Mouse (Mus musculus) C2C12 (cell line): ENCODE data around the gene Eno2.

Source experiments
- CTCF ChIP-seq: IDR thresholded peaks from one replicate; pipeline ENCODE4 v1.5.1; 2011; ENCODE audit not compliant: control insufficient read depth, insufficient read depth, insufficient read length
- MAX ChIP-seq: IDR thresholded peaks from one replicate; pipeline ENCODE4 v1.6.1; 2011; ENCODE audit warnings: mild to moderate bottlenecking, control low read depth
- MYOG ChIP-seq: IDR thresholded peaks from one replicate; pipeline ENCODE4 v1.6.1; 2011; ENCODE audit not compliant: control insufficient read depth, insufficient read length; ENCODE audit errors: extremely low read depth
- USF1 ChIP-seq: IDR thresholded peaks from one replicate; pipeline ENCODE4 v1.6.1; 2011; ENCODE audit warnings: low read depth, mild to moderate bottlenecking, control low read depth, moderate library complexity

- TF ChIP-seq USF1, result no peak
- no peak for TF ChIP-seq MAX
- TF ChIP-seq CTCF, result no peak
- no peak for TF ChIP-seq MYOG
Measured at GRCm38 (mm10) chr6:124814858-124815774, 45.6 kb upstream of the Eno2 start.
